Mouse (Mus musculus) heart, adult 2 months (tissue): ENCODE measurements around the gene Ccdc39.

Experiments
- CTCF ChIP-seq: fragments of 200-600 bp; IDR thresholded peaks from 2 replicates; pipeline ENCODE4 v1.8.1; 2022; ENCODE audit warnings: antibody characterized with exemption, mild to moderate bottlenecking, moderate library complexity
- EP300 ChIP-seq: fragments of 200-500 bp; IDR thresholded peaks from 2 replicates; pipeline ENCODE4 v1.6.1; 2011; ENCODE audit warnings: low read depth, low read length, control low read depth; ENCODE audit not compliant: insufficient read depth
- POLR2A ChIP-seq: fragments of 200-500 bp; IDR thresholded peaks from 2 replicates; pipeline ENCODE4 v1.6.1; 2011; ENCODE audit warnings: mild to moderate bottlenecking, low read depth, low read length, control low read depth; ENCODE audit not compliant: insufficient read depth

DNA sequence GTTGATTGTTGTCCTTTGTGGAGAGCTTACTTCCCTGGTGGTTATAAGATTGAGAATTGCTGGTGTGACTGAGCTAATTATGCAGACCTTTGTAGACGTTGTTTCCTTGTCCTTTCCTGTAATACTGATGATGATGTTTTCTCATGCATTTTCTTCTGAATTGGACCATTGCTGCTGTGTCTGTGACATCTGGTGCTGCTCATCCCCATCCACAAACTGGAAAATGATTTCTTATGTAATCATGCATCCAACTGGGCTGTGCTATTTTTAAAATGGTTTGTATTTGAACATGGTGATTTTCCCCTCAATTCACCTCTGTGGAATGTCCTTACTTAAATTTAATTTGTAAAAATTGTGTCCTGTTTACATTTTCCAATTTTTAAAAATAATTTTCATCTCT, 37.0 kb downstream of the Ccdc39 start:
- TF ChIP-seq CTCF (no peak), EP300 (no peak), POLR2A (no peak)
